Mouse (Mus musculus) skeletal muscle tissue, adult 2 months (tissue): ENCODE measurements at regions not wholly inside any gene's neighbourhood (a gene's known extent, or its start where the extent isn't known, plus 50 kb on each side); places are given as distances from the start of the nearest gene placed in this dataset.
A peak's percentile ranks its signal among the peaks of the same experiment; 100 is the strongest.

Source experiments
- DNase-seq: peaks from one replicate; pipeline ENCODE4 v3.0.0-alpha.2; 2012; ENCODE audit warnings: low read depth, low spot score

GRCm38 (mm10) chr9:50395543-50395942, 50.8 kb upstream of the Rpl10-ps3 start:
- no peak for DNase-seq

GRCm38 (mm10) chr9:50396051-50396450, 51.3 kb upstream of the Rpl10-ps3 start:
- DNase-seq = no peak

GRCm38 (mm10) chr9:50408396-50408795, 63.6 kb upstream of the Rpl10-ps3 start:
- no peak for DNase-seq

GRCm38 (mm10) chr9:50408845-50409244, 64.1 kb upstream of the Rpl10-ps3 start:
- DNase-seq = no peak

- DNase-seq = no peak
Observed at GRCm38 (mm10) chr9:50412986-50413385, 68.2 kb upstream of the Rpl10-ps3 start.

GRCm38 (mm10) chr9:50413514-50414335, 69.0 kb upstream of the Rpl10-ps3 start:
- no peak for DNase-seq

GRCm38 (mm10) chr9:50414796-50415340, 70.1 kb upstream of the Rpl10-ps3 start:
- no peak for DNase-seq

GRCm38 (mm10) chr9:50416677-50417076, 71.9 kb upstream of the Rpl10-ps3 start:
- no peak for DNase-seq

- DNase-seq = no peak
Observed at GRCm38 (mm10) chr9:50421061-50421460, 73.3 kb upstream of the Plet1 start.

- DNase-seq = no peak
Observed at GRCm38 (mm10) chr9:50421572-50422285, 72.6 kb upstream of the Plet1 start.

- no peak for DNase-seq
Observed at GRCm38 (mm10) chr9:50425866-50426495, 68.3 kb upstream of the Plet1 start.

GRCm38 (mm10) chr9:50430147-50430546, 64.2 kb upstream of the Plet1 start:
- DNase-seq = no peak

- no peak for DNase-seq
Observed at GRCm38 (mm10) chr9:50433525-50433924, 60.8 kb upstream of the Plet1 start.

GRCm38 (mm10) chr9:50433978-50434377, 60.3 kb upstream of the Plet1 start:
- DNase-seq = no peak

GRCm38 (mm10) chr9:50437830-50438722, 56.2 kb upstream of the Plet1 start:
- peak; percentile 36 for DNase-seq

- DNase-seq = no peak
Observed at GRCm38 (mm10) chr9:50438738-50439137, 55.6 kb upstream of the Plet1 start.

- no peak for DNase-seq
Observed at GRCm38 (mm10) chr9:50440222-50440621, 54.1 kb upstream of the Plet1 start.

GRCm38 (mm10) chr9:50440689-50441088, 53.6 kb upstream of the Plet1 start:
- peak; percentile 73 for DNase-seq

- DNase-seq = peak; percentile 53
Observed at GRCm38 (mm10) chr9:50443708-50444463, 50.4 kb upstream of the Plet1 start.
